Mouse (Mus musculus) cerebellum, adult 2 months (tissue): ENCODE results near the gene Homer2.

Experiments used
- CTCF ChIP-seq: fragments of 200-500 bp; IDR thresholded peaks from 2 replicates; pipeline ENCODE4 v1.5.1; 2011; ENCODE audit warnings: low read depth, mild to moderate bottlenecking, control low read depth, low read length, moderate library complexity, borderline replicate concordance; ENCODE audit not compliant: insufficient read depth
- POLR2A ChIP-seq: fragments of 200-500 bp; IDR thresholded peaks from 2 replicates; pipeline ENCODE4 v1.6.1; 2011; ENCODE audit warnings: low read length, control low read depth, borderline replicate concordance; ENCODE audit not compliant: insufficient read depth

DNA sequence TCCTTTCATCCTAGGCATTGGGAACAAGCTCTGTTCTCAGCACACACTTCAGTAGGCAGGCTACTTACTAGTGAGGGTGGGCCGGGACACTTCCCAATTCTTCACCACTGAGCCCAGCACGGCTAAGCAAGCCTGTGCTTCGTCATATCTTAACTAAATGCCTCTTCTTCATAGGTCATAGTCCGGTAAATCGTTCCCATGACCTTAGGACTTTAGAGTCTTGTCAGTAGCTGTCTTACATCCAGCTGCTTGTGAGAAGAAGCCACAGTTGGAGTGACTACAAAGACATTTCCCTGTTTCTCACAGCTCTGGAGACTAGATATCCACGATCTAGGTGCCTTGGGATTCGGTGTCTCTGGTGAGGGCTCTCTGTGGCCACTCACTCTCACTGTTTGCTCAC, 122.0 kb downstream of the Homer2 start:
- TF ChIP-seq POLR2A (no peak), CTCF (no peak)
